Mouse (Mus musculus) cerebellum, adult (tissue): Measurements from ENCODE around the gene Wdr76.
A peak's percentile ranks its signal among the peaks of the same experiment; 100 is the strongest.
"Not testable (repeated sequence)": the region's sequence is repeated elsewhere in the genome, so short reads cannot be mapped to it uniquely, and the experiment has no call there.

Source experiments
- ATAC-seq: cut with Nextera tagmentation; 2 replicates; pipeline ENCODE4 v1.9.2; 2017; ENCODE audit warnings: mild to moderate bottlenecking, moderate library complexity, mixed read lengths; ENCODE audit not compliant: insufficient number of reproducible peaks, low FRiP score, low TSS enrichment

Wdr76 gene

DNA sequence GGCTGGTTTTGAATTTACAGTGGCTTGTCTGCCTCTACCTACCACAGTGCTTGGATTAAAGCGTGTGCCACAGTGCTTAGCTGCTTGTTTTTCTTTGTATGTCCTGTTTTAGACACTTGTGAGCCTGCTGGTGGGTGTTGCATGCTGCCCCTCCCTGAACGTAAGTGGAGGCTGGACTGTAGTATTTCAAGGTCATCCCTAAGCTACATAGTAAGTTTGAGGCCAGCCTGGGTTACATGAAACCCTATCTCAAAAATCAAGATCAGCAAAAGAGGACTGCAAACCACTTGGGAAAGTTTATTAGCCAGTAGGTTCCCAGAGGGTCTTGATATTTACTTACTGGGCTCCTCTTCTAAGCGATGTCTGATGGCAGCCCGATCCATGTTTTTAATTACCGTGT is 11.6 kb downstream of the Wdr76 start:
- ATAC-seq, result no peak

DNA sequence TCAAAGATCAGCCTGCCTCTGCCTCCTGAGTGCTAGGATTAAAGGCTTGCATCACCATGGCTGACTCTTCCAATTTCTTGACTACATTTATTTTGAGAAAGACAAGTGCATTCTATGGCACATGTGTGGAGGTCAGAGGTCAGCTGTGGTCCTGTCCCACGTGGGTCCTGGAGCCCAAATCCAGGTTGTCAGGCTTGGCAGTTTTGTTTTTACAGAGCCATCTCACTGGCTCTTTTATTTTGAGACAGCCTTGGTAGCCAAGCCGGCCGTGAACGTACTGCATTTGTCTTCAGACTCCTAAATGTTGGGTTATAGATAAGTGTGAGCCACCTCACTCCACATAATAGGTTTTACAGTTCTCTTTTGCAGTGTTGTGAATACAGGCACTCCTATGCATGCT is 12.2 kb downstream of the Wdr76 start:
- ATAC-seq, result not testable (repeated sequence)

DNA sequence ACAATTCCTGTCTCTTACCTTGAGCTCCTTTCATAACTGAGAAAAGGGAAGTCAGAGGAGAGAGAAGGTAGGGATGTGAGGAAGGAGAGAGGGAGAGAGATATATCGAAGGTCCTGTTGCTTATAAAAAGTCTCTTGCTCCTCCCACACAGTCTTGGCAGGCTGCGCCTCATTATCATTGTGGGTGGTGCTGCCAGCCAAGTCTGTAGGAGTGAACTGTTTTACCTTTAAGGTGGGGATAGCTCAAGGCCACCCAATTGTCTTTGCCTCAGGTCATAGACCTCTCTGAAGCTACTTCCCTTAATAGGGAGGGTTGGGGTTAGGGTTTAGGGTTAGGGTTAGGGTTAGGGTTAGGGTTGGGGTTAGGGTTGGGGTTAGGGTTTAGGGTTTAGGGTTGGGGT is 15.5 kb downstream of the Wdr76 start:
- ATAC-seq, result no peak

- not testable (repeated sequence) for ATAC-seq
Observed at GRCm38 (mm10) chr2:121522830-121523229, 16.3 kb downstream of the Wdr76 start.

DNA sequence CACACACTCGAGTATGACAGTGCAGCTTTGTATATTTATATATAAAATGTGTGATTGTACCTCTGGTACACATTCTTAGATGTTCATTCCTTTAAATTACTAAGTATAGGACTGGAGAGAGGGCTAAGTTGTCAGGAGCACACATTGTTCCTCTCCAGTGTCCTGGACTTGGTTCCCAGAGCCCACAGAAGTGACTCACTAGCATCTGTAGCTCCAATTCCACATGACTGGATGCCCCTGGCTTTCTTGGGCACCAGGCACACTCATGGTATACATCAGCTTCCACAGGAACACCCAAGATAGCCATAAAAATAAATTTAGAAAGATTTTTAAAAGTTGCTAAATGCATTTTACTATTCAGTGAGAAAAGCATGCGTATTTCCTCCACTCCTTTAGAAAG is 18.5 kb downstream of the Wdr76 start:
- ATAC-seq, result no peak

GRCm38 (mm10) chr2:121544829-121545228 is 38.3 kb downstream of the Wdr76 start:
- ATAC-seq, result no peak

DNA sequence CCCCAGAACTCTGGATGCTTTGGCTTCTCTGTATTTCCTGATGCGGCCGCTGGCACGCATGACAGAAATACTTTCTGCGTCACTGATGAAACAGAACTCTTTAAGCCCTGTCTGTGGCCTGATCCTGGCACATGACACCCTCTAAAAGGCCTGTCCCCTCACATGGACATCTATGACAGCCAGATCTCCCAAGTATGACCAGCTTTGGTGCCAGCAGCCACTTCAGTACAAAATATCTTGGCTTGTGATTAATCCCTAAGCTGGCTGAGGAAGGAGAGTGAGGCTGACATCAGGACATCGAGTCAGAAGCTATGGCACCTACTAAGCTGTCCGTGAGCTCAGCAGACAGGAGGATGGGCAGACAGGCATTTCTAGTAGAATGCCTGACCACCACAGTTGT is 43.1 kb downstream of the Wdr76 start:
- ATAC-seq, result no peak

DNA sequence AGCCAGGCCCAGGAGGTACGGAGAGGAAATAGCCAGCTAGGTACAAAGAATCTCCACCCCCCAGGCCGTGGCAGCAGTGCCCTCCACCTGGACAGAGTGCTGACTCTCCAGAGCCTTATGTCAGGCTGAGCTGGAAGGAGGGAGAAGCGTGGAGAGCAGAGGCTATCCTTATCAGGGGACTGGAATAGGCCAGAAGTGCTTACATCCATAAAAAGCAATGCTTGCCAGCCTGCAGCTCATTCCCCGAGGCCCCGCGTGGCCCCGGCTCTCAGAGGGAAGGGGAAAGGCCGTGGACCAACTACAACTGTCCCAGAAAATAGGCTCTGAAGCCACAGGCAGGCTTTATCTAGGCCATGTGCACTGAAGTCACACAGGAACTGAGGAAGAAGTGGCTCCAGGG is 44.7 kb downstream of the Wdr76 start:
- no peak for ATAC-seq

GRCm38 (mm10) chr2:121563117-121563516 is 56.6 kb downstream of the Wdr76 start:
- no peak for ATAC-seq

DNA sequence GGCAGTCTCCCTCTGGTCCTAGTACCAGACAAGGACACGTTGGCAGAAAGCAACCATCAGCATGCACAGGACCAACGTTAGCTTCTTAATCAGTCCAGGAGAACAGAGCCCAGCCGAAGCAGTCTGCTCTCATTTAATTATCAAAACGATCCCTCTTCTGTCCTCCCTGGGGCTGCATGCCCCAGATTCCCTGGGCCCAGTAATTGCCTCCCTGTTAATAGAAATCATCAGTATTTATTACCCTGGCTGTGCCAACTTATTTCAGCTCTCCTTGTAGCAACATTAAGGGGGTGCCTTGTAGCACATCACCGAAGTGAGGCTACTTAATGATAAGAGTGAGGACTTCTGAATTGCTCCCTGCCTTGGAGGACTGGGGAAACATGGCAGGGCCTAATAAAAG is 59.4 kb downstream of the Wdr76 start:
- no peak for ATAC-seq

DNA sequence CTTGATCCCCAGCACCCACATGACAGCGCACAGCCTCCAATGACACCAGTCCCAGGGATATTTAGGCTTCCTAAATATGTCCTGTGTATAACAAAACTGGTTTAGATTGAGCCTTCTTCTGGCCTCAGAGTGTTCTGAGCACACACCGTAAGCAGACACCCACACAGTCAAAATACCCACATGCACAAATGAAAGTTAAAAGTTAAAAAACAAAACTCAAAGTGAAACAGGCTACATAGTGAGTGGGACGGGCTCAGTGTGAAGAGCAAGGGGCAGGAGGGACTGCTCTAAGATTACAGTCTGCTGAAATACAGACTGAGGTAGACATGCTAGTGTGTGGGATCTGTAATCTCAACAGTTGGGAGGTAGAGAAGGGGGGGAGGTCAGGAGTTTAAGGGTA is 63.5 kb downstream of the Wdr76 start:
- no peak for ATAC-seq

DNA sequence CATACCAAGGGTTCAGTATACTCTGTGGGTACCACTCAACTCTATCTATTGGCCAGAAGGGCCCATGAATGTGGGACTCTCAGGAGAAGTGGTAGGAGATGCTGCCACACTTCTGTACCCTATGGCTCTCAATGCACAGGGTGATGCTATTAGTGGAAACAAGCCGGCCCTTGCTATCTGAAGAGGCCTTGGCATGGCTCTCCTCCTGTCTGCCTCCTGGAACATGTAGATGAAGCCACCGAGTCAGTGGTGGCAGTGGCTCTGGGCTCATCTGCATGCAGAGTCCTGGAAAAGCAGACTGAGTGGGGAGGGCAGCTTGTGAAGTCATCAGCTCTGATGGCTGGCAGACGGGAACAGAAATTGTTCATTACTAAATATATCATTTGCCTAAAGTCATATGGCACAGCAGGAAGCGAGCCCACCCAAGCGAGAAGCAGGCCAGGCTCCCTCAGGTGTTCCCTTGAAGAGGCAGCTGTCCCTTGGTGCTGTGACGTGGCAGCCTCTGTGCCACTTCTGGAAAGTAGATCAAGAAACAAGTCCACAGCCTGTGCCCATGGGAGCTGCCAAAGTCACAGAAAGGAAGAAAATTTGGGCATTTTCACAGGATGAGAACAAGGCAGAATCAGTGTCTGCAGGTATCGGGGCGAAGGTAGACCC is 64.6 kb downstream of the Wdr76 start:
- ATAC-seq, result 0 out of 2 replicates have a peak, but pooled peaks have one; percentile 33

GRCm38 (mm10) chr2:121571780-121572179 is 65.3 kb downstream of the Wdr76 start:
- ATAC-seq, result peak; percentile 74

DNA sequence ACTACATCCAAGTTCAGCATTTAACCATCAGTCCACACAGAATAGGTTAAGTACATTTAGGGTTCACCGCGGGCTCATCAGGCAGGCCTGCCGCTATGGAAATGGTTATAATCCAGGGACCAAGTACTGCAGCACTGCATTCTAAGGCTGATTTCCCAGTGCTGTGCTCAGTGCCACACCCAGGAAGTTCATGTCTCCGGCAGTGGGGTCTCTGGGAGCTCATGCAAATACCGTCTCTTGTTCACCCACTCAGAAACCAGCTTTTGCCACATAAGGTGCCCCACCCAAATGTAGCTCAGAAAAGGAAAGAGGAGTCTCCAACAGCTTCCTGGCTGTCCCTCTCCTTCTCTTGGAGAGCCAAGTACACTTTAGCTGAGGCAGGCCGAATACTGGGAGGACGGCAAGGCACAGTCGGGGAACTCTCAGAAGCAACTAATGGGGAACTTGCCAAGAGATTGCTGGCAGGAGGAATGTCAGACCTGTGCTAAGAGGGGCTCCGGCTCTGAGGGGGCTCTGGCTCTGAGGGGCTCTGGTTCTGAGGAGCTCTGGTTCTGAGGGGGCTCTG is 67.6 kb downstream of the Wdr76 start:
- ATAC-seq, result no peak

DNA sequence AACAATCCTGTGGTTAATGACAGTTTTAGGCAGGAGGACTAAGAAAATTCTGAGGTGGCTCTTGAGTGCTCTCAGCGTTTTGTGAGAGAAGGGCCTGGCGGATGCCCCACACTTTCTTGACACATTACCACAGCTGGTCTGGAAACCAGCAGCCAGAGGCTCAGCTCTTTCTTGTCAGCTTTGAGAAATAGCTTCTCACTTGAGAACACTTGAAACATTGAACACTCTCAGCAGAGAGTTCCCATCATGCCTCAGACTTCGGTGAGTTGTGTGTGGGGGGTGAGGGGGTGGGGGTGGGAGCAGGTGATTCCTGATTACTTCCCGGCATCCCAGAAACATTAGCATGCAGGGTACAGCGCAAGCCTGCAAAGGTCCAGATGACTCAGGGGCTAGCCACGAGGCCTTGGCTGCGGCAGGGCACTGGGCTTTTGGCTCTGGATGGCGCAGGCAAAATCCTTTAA is 69.2 kb downstream of the Wdr76 start:
- no peak for ATAC-seq

DNA sequence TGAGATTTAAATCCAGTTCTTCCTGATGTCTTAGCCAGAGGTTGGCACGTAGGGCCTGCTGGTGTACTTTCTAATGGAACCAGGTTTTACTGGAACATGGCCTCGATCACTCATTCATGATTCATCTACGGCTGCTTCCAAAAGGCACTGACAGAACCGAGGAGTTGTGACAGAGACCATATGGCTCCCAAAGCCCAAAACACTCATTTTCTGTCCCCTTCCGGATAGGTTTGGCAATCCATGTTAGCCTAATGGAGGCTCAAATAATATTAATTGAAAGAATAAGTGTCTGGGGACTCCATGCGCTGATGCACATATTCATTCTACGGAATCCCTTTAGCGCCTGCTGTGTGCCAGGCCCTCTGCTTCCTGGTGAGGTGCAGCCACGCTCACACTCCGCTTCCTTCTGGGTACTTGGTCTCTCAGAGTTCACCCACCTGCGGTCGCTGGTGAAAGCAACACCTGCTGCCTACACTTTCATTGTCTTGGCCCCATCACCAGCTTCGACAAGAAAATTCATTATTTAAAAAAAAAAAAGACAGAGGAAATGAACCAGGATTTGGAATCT is 76.4 kb downstream of the Wdr76 start:
- 0 out of 2 replicates have a peak, but pooled peaks have one; percentile 29 for ATAC-seq

DNA sequence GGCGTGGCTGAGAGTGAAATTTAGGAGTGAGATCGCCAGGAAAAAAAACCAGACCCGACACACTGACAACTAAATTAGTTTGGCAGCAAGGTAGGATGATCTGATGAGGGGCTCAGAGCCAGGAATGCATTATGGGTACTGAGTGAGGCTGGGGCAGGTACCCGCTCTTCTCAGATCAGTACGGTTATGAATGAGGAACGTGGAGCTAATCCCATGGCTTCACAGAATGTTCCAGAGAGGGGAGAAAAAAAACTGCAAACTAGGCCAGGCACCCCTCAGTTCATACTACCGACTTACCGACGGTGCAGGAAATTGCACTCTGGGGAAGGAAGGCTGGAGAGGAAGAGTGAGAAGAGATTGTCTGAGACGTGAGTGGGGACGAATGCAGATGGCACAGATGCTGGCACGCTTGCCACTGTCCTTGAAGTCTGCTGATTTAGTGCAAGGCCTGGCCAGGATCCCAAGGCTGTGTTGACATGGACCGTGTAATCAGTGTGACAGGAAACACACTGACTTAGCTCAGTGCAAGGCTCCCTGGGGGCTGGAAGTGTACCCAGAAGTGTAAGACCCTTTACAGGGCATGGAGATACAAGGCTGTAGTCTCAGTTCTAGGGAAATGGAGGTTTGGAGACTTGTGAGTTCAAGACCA is 77.1 kb downstream of the Wdr76 start:
- peak; percentile 51 for ATAC-seq

DNA sequence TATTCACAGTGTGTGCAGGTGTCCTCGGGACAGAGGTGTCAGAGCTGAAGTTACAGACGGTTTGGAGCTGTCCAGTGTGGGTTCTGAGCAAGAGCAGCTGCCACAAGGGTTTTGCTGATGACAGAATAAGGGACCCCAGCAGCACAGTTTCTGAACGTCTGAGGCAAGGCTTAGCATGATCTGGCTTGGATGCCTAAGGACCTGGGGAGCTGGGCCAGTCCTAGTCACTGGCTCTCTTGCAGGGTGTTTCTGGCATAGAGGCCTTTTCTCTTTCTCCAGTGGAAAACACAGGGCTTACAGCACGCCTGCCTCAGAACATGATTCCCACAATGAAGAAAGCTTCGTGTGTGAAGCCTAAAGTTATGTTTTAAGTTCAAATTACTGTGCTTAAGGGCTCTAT is 78.2 kb downstream of the Wdr76 start:
- no peak for ATAC-seq

DNA sequence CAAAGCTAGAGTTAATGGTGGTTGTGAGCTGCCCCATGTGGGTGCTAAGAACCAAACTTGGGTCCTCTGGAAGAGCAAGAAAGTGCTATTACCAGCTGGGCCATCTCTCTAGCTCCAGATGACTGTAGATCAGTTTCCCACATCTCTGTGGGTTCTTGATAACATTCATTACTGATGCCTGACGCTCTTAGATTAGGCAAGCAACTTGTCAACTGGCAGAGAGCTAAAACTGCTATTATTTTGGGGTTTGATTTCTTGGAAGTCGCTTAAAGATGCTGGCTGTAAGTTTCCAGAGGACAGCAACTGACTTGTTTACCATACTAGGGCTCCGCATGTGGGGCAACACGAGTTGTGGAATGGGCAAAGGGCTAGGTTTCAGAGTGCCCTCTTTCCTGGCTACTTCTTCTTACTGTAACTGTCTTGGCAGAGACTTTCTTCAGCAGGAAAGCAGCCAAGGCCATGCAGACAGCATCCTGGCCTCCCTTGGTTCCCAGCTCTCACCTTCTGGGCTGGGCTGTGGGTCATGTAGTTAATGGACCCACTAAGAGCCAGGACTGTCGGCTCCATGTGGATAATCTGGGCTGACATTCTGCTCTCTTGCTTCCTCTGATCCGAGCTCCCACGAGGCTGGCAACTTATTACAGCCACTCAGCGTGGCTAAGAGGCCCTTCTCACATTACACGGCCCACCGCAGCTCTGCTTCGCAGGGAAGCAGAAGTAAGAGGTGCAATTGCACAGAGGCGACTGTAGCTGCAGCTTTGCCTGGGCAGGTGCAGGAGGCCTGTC is 81.2 kb downstream of the Wdr76 start:
- ATAC-seq, result peak; percentile 60

DNA sequence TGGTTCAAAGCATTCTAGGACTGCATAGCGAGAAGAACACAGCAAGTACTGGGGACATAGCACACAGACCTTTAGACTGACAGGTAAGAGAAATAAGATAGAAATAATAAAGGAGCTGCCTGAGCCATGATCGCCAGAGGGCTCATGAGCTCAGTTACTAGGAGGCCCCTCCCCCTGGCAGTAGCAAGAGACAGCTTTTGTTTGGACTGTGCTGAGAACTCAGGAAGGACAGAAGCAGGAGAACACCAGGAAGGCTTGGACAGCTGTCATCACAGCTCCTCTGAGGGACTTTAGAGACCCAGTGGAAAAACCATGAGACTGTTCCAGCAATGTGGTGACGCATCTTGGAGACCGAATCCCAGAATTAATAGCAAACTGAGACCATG is 81.8 kb downstream of the Wdr76 start:
- ATAC-seq, result no peak

DNA sequence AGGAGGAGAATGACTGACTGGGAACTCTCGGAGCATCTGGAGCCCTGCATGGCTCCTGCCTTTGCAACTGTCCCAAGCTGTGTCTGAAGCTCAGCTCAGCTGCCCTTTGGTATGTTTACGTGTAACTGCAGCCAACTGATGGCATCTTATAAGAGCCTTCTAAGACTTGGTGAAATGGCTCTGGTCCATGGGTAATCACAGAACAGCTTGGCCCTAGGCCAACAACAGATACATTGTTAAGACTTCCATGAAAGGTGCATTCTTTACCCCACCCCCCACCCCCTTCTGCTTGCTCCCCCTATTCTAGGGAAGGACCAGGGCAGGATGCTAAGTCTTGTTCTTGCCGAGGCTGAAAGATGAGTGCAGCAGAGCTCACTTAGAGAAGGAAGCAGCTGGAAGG is 87.6 kb downstream of the Wdr76 start:
- no peak for ATAC-seq
